Mouse (Mus musculus): Measurements from ENCODE around the gene H2-DMb2. TPM values are rescaled to one million over a fixed set of nuclear protein-coding genes. Genes with fewer than 3 reads are reported as not detected.
"Not testable (repeated sequence)": the region's sequence is repeated elsewhere in the genome, so short reads cannot be mapped to it uniquely, and the experiment has no call there.

Gene H2-DMb2
- total and polyA plus RNA-seq, 3 experiments = 1.3 to 3.4 (median 2.0) TPM

- DNase-seq = peak; percentile 98
Measured at GRCm38 (mm10) chr17:34135297-34136224, 7.5 kb upstream of the H2-DMb2 start.

GRCm38 (mm10) chr17:34137601-34138000, 5.5 kb upstream of the H2-DMb2 start:
- no peak for DNase-seq

GRCm38 (mm10) chr17:34138655-34139054, 4.5 kb upstream of the H2-DMb2 start:
- no peak for DNase-seq

- DNase-seq = peak; percentile 45
Measured at GRCm38 (mm10) chr17:34139416-34139815, 3.7 kb upstream of the H2-DMb2 start.

- DNase-seq = no peak
Measured at GRCm38 (mm10) chr17:34140240-34140639, 2.9 kb upstream of the H2-DMb2 start.

GRCm38 (mm10) chr17:34141448-34141847, 1.7 kb upstream of the H2-DMb2 start:
- no peak for DNase-seq

GRCm38 (mm10) chr17:34142456-34143010, 574 bp upstream of the H2-DMb2 start:
- no peak for DNase-seq

GRCm38 (mm10) chr17:34143461-34143860, 354 bp downstream of the H2-DMb2 start:
- DNase-seq = no peak

DNA sequence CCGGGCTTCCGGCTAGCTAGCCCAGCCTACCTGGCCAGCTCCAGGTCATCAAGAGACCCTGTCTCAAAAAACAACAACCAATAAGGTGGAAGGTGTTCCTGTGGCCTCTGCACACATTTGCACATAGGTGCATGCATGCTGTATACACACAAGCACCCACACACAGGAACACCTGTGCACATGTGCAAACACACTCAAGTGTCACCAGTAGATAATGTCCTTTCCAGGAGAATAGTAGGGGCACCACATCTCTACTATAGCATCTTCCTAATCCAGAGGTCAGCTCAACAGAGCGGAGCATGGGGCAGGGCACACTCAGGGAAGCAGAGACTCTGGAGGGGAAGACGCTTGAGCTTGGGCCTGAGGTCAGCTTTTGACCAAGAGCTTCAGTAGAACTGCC, 1.1 kb downstream of the H2-DMb2 start:
- not testable (repeated sequence) for DNase-seq

- no peak for DNase-seq
Measured at GRCm38 (mm10) chr17:34144960-34145371, 1.9 kb downstream of the H2-DMb2 start.

- peak; percentile 52 for DNase-seq
Measured at GRCm38 (mm10) chr17:34152923-34153322, 9.8 kb downstream of the H2-DMb2 start, which contains the start of gene H2-DMb1. H2-DMb1 (plus strand) TSS chr17:34153072.

GRCm38 (mm10) chr17:34155534-34155933, 12.4 kb downstream of the H2-DMb2 start:
- DNase-seq = no peak

- DNase-seq = no peak
Measured at GRCm38 (mm10) chr17:34164202-34164895, 21.2 kb downstream of the H2-DMb2 start.

DNA sequence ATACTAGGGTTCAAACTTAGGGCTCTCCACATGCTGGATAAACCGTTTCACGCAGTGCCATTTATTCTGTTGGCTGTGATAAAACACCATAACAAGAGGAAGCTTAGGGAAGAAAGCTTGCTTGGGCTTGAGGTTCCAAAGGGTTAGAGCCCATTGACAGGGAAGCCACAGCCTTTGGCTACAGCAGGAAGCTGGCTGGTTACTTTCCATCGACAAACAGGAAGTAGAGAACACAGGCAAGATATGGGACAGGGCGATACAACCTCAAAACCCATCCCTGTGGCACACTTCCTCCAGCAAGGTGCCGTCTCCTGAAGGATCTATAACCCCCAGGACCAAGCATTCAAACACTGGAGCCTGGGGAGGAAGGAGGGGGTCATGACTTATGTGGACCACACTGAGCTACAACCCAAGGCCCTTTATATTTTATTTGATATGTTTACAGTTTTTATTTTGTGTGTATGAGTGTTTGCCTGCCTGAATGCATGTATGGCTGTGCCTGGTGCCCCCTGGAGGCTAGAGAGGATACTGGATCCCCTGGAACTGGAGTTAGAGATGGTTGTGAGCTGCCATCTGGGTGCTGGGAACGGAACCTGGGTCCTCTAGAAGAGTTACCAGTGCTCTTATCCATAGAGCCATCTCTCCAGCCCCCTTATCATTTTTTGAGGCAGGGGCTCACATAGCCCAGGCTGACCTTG, 22.1 kb downstream of the H2-DMb2 start:
- DNase-seq = no peak

DNA sequence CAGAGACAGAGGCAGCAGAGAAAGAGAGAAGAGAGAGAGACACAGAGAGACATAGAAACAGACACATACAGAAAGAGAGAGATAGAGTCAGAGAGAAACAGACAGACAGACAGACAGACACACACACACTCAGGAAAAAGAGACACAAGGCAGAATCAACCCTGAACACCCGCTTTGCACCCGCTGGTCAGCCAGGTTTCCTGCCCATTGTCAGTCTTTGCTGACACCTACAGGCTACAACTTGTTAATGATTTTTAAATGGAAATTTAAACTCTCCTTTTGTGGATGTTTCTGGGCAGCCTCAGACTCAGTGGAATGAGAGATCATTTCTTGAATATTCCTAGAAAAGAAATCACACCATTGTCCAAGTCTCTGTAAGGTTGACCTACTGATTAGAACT, 26.2 kb downstream of the H2-DMb2 start:
- DNase-seq = peak; percentile 36

DNA sequence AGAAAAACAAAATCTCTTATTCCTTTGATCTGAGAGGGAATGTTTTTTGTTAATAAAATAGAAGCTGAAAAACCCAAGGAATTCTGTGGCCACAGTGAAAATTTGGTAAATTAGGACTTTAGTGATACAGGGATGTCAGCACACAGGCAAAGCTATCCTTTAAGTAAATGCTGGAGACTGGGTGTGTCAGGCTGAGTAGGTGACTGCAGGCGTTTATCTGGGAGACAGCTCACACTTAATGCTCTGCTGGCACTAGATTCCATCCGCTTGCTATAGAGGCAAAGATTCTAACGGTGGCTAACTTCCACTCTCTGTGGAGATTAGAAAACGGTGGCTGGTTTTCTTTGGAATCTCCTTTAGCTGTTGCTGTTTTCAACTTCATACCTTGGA, 27.4 kb downstream of the H2-DMb2 start:
- DNase-seq = no peak

DNA sequence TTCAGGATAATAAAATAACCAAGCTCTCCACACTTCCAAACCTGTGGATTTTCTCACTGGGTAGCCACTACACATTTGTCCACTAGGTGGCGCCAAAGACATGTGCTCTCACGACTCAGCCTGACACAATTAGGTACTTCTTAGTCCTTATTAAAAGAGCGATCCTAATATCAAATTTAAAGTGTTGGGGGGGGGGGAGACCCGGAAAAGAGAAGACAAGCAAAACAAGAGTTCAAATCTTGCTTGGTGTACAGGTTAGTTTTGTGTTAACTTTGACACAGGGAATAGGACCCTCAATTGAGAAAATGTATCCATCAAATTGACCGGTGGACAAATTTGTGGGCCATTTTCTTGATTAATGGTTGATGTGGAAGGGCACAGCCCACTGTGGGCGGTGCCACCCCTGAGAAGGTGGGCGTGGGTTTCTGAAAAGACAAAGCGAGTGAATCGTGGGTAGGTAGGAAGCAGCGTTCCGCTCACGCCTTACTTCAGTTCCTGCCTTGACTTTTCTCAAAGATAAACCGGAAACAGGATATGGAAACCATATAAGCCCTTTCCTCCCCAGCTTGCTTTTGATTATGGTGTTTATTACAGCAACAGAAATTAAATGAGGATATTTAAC, 27.9 kb downstream of the H2-DMb2 start:
- DNase-seq = peak; percentile 76

GRCm38 (mm10) chr17:34172528-34172927, 29.4 kb downstream of the H2-DMb2 start:
- no peak for DNase-seq

- DNase-seq = no peak
Measured at GRCm38 (mm10) chr17:34174075-34174474, 31.0 kb downstream of the H2-DMb2 start.

DNA sequence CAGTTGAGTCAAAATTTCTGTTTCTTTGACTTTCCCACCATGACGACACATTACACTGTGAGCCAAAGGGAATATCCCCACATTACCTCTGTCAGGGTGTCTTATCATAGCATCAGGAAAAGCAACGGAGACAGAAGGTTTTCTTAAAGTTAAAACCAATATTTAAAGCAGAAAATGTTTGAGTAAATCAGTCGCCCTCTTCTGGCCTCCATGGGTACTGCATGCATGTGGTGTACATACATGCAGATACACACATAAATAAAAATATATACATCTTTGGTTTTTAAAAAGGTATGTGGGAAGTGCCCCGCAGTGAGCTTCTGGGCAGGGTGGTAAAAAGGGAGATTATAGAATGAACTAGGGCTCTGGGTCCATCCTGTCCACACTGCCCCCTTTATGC, 34.1 kb downstream of the H2-DMb2 start:
- DNase-seq = no peak

- no peak for DNase-seq
Measured at GRCm38 (mm10) chr17:34179019-34179418, 35.9 kb downstream of the H2-DMb2 start.
